Mouse (Mus musculus) skeletal muscle tissue, adult 2 months (tissue): ENCODE results near the gene Tardbp.

ENCODE experiments used
- DNase-seq: peaks from one replicate; pipeline ENCODE4 v3.0.0-alpha.2; 2012; ENCODE audit warnings: low read depth, low spot score

The Tardbp gene

DNA sequence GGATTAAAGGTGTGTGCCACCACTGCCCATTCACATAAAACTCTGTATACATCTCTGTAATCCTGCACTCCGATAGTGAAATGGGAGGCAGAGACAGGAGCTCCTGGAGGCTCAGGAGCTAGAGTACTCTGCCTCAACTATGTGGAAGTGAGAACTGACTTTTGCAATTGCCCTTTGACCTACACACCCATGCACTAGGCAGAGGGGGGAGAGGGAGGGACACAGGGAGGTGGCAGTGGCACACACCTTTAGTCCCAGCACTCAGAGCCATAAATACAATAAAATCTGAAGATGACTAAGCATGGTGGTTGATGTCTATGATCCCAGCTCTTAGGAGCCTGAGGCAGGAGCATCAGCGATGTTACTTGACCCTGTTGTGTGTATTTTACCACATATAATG is 12.6 kb upstream of the Tardbp start:
- no peak for DNase-seq

DNA sequence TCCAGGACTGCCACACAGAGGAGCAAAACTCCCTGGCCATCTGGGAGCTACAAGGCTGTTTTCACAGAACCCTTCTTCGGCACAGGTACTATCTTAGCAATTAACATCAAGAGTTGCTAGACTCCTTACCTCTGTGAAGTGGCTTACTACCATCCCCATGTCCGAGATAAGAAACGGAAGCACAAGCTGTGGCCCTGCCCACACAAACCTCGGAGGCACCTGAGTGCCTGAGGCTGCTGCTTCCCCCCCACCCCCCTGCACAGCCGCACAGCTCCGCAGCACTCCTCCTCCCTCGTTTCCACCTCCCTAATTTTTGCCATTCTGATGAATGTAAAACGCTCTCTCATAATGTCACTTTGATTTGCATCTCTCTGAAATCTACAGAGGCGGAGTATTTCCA is 11.5 kb upstream of the Tardbp start:
- DNase-seq: no peak

DNA sequence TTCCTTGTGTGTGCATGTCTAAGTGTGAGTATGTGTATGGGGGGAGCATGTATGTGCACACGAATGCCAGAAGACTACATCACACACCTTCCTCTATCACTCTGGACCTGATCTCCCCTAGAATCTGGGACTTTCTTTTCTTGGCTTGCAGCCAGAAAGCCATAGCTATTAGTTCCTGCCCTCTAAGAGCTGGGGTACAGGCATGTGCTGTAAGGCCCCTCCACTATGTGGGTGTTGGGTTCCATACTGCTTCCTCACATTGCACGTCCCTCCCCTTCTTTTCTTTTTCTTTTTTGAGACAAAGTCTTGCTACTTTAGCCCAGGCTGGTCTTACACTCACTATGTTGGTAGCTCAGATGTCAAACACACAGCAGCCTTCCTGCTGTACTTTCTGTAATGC is 8.5 kb upstream of the Tardbp start:
- no peak for DNase-seq

DNA sequence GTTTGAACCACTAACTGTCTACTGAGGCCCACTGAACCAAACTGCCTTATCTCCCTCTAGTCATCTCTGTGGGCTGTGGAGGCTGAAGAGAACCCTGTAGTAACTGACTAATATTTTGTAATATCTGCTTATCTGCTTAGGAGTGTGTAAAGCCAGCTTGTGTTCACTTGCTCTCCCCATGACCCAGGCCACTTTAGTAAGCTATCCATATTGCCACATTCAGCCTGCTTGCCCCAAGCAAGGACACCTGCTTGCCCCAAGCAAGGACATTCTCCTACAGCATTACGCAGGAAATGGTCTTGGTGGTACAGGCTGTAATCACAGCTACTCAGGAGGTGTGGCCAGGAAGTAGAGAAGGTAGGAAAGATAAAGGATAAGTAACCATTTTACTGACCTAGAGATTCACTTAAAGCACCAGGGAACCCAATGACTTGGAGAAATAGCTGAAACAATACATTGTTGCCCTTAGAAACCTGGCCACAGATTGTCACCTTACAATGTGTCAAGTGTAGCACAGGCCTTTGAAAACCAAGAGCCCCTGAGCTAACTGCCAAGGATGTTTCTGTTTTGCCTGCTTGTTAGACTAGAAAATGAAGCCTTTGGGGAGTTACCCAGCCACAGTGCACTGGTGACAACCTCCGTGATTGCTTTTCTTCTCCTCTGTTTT is 6.7 kb upstream of the Tardbp start:
- no peak for DNase-seq

DNA sequence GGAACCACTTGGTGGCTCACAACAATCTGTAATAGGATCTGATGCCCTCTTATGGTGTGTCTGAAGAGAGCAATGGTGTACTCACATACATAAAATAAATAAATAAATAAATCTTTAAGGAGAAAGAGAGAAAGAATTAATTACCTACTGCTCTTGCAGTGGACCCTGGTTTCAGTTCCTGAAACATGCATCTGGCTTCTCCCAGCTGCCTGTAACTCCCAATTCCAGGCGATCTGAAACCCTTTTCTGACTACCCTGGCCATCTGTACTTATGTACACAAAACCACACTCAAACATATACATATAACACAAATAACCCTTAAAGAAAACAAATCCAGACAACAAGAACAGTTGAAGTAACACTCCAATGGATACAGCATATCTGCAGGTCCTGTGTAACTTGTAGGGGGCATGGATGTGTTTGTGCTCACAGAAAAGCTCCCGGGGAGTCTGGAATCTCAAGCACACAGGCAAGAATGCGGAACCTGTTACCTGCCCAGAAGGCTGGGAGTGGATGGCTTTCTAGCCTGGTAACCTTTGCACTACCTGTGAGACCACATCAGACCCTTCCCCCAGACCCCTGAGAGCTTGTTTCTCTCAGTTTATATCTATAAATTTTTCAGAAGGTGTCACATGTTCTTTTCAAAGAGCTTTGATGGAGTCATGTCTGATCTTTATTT is 5.3 kb upstream of the Tardbp start:
- no peak for DNase-seq

DNA sequence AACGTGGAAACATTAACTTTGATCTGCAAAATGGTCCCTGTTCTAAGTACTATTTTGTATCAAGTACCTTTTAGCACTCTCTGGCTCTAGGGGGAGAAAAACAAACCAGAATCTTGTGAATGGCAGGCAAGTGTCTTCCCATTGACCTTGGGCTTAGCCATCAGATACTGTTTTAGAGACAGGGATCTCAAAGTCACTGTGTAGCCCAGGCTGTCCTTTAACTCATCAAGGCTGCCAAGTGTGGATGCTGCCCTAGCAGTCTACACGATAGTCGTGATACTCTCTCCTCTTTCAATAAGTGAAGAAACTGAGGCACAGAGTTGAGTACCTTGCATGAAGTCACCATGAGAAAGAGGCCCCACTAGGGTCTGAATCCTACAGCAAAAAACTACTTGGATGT is 427 bp upstream of the Tardbp start:
- no peak for DNase-seq

DNA sequence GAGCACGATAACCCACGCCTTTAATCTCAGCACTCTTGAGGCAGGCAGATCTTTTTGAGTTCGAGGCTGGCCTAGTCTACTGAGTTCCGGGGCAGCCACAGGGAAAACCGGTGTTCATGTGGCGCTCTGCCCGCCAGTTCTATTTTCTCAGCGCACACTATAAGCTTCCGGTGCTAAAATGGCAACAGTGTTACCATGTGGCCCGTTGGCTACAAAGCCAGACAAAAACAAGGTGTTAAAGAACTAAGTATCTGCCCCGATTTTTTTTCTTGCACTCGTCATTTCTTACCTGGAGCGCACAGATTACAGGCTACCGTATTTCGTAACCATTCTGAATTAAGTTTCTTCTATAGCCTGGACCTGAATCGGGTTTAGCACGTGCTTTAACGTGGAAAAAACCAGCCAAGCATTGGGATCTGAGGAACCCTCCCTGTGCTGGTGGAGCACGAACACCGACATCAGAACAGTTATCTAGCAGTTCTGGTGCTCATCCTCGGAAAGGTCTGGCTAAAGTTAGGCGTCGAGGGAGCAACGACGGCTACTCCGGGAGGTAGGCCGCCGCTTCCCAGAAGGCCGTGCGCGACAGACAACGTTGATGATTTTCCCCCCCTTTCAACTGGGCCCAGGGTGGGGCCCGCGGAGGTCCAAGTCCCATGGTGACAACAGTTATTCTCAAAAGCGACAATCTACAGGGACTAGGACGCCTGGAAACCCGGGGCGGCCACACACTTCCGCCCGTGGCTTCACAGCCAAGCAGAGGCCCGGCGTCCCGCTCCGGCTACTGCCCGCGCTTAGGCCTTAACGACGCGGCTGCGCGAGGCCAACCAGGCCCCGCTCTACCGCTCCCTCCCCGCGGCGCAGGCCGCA is 830 bp downstream of the Tardbp start:
- DNase-seq: no peak

DNA sequence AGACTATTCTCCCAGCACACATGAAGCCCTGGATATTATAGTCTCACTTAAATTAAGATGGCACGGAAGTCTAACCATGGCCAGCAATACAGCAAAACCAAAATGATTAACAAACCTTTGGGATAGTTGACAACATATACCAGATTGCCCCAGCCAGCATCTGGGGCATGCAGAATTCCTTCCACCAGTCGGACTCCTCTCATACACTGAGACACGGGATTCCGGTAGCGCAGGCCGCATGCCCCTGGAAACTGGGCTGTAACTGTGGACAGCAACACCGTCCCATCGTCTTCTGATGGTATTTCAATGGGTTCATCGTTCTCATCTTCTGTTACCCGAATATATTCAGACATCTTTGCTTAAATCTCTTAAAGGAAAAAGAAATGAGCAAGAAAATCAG is 1.8 kb downstream of the Tardbp start:
- DNase-seq: no peak

DNA sequence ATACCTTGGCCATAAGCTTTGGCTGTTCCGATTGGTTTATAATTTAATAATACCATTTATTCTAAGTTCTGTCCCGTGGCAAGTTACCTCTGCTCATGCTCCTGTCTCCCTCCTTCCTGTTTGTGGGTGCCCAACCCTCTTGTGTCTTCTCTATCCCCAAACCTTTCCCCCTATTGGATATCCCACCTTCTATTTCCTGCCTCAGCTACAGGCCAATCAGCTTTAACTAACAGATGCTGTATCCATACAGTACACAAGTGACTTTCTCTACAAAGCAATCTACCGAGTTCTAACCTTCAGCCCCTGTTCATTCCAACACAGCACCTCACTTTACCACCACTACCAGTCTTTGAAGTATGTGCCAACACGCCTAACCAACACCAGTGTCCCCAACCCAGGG is 3.2 kb downstream of the Tardbp start:
- no peak for DNase-seq

DNA sequence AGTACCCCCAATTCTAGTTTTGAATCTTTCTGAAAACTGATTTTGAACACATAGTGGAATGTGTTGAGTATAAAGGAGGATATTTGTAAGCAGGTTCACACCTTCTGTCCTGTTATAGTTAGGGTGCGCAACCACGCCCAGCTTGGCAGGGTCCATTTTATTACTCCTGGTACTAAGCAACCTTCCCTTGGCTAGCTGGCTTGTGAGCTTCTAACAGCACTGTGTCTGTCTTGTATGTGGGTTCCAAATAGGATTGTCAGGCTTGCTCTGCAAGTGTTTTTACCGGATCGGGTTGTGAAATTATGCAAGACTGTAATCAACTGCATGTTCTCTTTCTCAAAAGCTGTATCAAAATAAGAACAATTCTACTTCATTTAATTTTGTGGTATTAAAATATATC is 4.3 kb downstream of the Tardbp start:
- DNase-seq: no peak

DNA sequence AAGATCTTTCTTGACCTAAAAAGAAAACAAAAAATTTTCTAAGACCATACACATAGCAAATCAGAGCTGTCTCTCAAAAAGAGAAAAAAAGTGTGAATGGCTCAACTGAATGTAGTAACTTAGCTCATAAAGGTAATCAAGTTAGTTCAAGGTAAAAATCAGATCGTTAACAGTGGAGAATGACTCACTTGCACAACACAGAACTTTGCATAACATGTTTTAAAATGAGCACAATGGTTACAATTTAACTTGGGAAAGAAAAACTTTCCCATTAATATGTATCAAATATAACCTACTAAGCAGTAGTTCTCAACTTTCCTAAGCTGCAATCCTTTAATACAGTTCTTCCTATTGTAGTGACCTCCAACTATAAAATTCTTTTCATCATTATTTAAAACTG is 6.1 kb downstream of the Tardbp start:
- no peak for DNase-seq

DNA sequence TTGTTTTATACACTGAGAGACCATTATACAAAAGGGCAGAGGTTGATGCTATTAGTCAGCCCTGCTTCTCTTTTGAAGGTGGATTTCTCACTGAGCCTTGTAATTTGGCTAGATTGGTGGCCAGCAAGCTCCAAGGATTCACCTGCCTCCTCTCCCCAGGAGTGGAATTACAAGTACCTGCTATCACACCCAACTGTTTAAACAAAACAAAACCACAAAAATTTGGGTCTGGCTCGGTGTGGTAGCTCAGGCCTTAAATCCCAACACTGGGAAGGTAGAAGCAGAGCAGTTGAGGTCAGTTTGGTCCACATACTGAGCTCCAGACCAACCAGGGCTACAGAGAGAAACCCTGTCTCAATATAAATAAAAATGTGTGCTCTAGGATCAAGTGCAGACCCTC is 7.0 kb downstream of the Tardbp start:
- no peak for DNase-seq

DNA sequence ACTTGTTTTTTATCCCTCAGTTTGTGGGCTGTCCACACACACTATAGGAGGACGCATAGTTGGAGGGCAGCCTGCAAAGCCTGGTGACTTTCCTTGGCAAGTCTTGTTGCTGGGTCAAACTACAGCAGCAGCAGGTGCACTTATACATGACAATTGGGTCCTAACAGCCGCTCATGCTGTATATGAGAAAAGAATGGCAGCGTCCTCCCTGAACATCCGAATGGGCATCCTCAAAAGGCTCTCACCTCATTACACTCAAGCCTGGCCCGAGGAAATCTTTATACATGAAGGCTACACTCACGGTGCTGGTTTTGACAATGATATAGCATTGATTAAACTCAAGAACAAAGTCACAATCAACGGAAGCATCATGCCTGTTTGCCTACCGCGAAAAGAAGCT is 13.1 kb downstream of the Tardbp start:
- DNase-seq: no peak

DNA sequence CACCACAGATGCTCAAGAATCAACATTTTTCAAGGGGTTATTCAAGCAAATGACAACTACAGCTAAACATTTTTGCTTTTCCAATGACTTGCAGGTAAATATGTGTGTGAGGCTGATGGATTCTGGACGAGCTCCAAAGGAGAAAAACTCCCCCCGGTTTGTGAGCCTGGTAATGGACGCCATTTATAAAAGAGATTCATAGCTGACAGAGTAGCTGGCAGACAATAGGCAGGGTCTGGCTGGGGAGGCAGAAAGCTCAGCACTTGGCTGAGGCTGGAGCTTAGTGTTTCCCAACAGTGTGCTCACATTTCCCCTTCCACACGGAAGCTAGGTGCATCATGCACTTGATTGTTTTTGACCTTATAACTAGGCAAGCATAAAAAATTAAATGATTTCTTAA is 14.3 kb downstream of the Tardbp start:
- no peak for DNase-seq

DNA sequence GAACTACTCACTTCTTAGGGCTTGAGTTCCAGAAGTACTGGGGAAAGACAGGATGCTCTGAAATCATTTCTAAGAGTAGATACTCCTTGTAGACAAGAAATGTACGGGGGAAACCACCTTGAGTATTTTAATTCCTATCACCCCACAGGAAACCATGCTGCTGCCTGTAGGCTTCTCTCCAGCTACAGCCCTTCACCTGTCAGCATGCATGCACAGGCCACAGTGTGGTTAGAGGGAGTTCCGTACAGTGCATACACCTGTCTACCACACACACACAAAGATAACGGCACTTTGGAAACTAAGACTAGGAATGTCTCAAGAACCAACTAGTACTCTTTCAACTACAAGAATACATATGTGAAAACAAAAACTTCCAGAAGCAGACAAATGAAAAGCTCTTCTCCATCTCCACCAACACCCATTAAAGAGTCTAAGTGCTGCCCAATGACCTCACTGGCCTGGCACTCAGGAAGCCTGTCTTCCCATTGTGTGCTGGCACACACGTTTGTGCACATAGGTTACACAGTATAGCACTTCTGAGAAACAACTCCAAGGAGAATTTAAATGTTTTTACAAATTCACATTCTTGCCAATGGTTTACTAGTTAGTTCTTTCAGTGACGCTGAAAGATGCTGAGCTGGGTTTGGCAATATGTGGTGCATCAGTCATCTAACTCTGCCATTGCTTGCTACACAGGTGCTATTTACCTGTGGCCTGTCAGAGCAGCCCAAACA is 16.0 kb downstream of the Tardbp start:
- DNase-seq: no peak

DNA sequence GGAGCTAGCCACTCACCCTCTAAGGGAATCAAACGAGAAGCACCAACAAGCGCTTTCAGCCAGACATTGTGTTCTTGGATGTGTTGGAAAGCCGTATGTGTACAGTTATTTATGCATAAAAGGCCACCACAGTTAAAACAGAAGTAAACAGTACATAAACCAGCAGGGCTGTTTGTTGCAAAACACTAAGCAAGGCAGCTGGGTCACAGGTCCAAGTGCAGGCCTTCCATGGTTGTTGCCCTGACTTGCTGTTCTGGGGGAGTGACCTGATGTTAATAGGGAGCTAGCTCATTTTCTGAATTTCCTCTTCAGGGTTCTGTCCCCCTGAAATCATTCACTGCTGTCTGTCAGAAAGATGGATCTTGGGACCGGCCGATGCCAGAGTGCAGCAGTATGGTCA is 17.0 kb downstream of the Tardbp start:
- no peak for DNase-seq

DNA sequence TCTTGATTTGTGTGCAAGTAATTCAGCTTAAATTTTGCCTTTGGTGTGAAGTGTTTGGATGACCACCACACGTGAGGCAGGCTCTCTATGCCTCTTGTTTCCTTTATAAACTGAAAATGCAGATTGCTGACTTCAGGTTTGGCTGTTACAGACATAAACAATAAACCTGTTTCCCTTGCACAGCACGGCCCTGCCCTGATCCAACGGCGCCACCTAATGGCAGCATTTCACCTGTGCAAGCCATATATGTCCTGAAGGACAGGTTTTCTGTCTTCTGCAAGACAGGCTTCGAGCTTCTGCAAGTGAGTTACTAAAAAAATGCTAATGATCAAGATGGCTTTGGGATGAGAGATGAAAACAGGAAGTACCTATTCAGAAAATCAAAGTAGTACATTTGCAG is 19.1 kb downstream of the Tardbp start:
- DNase-seq: peak; percentile 39

DNA sequence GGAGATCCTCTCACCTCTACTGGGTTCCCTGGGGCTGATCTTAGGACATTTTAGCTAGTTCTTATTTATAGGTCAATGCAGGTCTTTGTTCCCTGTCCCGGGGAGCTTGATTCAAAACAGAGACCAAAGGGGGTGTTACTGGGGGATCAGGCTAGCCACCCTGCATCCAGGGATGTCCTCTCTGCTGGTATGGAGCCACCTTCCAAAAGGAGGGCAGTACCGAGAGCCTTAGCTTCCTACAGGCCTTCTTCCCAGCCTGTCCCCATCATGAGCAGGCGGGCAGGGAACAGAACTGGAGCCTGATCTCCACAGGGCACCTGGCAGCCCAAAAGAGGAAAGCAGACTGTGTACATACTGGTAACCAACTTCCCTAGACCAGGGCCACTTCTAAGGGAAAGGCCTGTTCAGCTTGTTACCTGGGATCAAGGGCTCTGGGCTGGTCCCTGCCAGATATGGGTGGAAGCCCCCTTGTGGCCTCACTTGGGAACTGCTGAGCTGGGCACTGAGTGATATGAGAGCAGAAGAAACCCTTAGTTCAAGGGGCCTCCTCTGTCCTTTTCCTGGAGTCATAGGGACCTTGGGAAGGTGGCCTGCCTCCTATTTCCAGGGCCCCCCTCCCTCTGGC is 22.2 kb downstream of the Tardbp start:
- DNase-seq: no peak

DNA sequence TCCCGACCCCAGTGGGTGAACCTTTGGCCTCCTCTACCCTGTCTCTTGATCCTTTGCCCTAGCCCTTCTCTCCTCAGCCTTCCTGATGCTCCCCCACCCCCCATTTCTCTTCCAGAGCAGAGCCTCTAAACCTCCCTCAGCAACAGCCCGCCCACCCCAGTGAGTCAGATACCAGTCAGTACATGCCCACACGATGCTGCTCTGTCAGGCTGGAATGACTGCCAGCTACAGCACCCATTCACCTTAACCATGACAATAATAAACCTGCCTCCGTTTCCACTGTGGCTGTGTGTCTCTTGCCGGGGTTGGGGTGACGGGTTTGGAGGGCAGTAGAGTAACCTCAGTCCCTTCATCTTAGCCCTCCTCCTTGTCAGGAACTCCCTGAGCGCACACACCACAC is 22.7 kb downstream of the Tardbp start:
- DNase-seq: no peak

DNA sequence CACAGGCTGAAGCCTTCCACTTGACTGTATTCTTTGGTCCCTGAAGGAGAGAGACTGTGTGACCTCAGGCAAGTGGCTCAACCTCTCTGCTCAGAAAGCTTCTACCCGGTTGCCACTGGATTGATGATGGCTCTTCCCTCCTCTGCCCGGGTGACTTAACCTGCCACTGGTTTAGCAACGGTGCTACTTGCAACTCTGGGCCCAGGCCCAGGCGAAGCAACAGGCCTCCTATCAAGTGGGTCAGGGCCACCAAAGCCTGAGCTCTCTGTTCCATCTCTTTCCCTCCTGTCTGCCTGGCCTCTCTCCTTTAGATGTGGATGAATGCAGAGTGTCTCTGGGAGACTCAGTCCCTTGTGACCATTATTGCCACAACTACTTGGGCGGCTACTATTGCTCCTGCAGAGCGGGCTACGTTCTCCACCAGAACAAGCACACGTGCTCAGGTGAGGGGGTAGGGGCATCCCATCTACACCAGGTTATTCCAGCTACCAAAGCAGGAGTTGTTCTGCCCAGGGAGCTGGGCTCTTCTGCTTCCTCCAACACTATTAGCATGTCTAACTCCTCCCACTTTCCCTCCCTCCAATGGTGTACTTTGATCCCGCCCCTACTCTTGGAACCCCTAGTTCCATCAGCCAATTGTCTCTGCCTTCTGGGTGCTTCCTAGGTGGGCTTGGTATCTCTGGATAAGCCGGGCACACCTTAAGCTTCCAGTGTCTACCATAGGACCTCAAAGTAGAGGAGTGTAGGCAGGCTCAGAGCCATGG is 23.3 kb downstream of the Tardbp start:
- no peak for DNase-seq
